Mouse (Mus musculus): ENCODE measurements around the gene Igfbp7.

GRCm38 (mm10) chr5:77436308-77436707 lies 28.5 kb upstream of the Igfbp7 start:
- TF ChIP-seq CTCF (IDR thresholded peaks at IDR 0.05; ENCODE audit: insufficient read depth, low read length) = no peak
- TF ChIP-seq POLR2A (IDR thresholded peaks at IDR 0.05; ENCODE audit: borderline replicate concordance, extremely low read depth, low read depth, low read length) = no peak

Measured in lung, adult 2 months (tissue).